Mouse (Mus musculus) cerebellum, adult 18-20 months (tissue): ENCODE results near the gene Ipcef1.
A peak's percentile ranks its signal among the peaks of the same experiment; 100 is the strongest.
"Not testable (repeated sequence)": the region's sequence is repeated elsewhere in the genome, so short reads cannot be mapped to it uniquely, and the experiment has no call there.

Experiments used
- DNase-seq, 2 experiments: peaks; one replicate each; pipeline ENCODE4 v3.0.0; 2021

The Ipcef1 gene

GRCm38 (mm10) chr10:7035547-7035946, 16.7 kb downstream of the Ipcef1 start:
- DNase-seq = no peak

GRCm38 (mm10) chr10:7033459-7033858, 18.8 kb downstream of the Ipcef1 start:
- DNase-seq = no peak

GRCm38 (mm10) chr10:7025028-7025427, 27.2 kb downstream of the Ipcef1 start:
- DNase-seq = no peak

GRCm38 (mm10) chr10:7020551-7020950, 31.7 kb downstream of the Ipcef1 start:
- no peak for DNase-seq

GRCm38 (mm10) chr10:7019781-7020386, 32.4 kb downstream of the Ipcef1 start:
- DNase-seq = no peak

- peak; percentile 17 to 38 for DNase-seq
Measured at GRCm38 (mm10) chr10:7015199-7015598, 37.1 kb downstream of the Ipcef1 start.

GRCm38 (mm10) chr10:7010543-7010942, 41.7 kb downstream of the Ipcef1 start:
- no peak for DNase-seq

- no peak for DNase-seq
Measured at GRCm38 (mm10) chr10:7004980-7005538, 47.2 kb downstream of the Ipcef1 start.

- not testable (repeated sequence) for DNase-seq
Measured at GRCm38 (mm10) chr10:7003898-7004297, 48.4 kb downstream of the Ipcef1 start.

- DNase-seq = no peak
Measured at GRCm38 (mm10) chr10:6999355-6999754, 52.9 kb downstream of the Ipcef1 start.

- DNase-seq = peak; percentile 57 to 64
Measured at GRCm38 (mm10) chr10:6998576-6999250, 53.6 kb downstream of the Ipcef1 start.

GRCm38 (mm10) chr10:6996895-6997294, 55.4 kb downstream of the Ipcef1 start:
- no peak for DNase-seq

- no peak for DNase-seq
Measured at GRCm38 (mm10) chr10:6988555-6988954, 63.7 kb downstream of the Ipcef1 start.

GRCm38 (mm10) chr10:6987399-6988098, 64.7 kb downstream of the Ipcef1 start:
- no peak for DNase-seq

GRCm38 (mm10) chr10:6986246-6986645, 66.0 kb downstream of the Ipcef1 start:
- no peak for DNase-seq

GRCm38 (mm10) chr10:6983431-6983830, 68.8 kb downstream of the Ipcef1 start:
- no peak for DNase-seq

- no peak for DNase-seq
Measured at GRCm38 (mm10) chr10:6982751-6983151, 69.5 kb downstream of the Ipcef1 start.

GRCm38 (mm10) chr10:6980236-6980635, 72.0 kb downstream of the Ipcef1 start:
- peak; percentile 20 to 43 for DNase-seq

GRCm38 (mm10) chr10:6979789-6980188, 72.5 kb downstream of the Ipcef1 start:
- DNase-seq = peak; percentile 23 to 54

GRCm38 (mm10) chr10:6979216-6979615, 73.1 kb downstream of the Ipcef1 start:
- peak; percentile 75 to 78 for DNase-seq

- DNase-seq = peak; percentile 22 to 53
Measured at GRCm38 (mm10) chr10:6978733-6979132, 73.5 kb downstream of the Ipcef1 start.

GRCm38 (mm10) chr10:6977843-6978242, 74.4 kb downstream of the Ipcef1 start:
- DNase-seq = peak; percentile 53 to 59

GRCm38 (mm10) chr10:6968334-6968733, 83.9 kb downstream of the Ipcef1 start:
- DNase-seq = peak in 1 of 2 experiments; percentile 21
